Mouse (Mus musculus) central nervous system, embryonic 14 days (tissue): ENCODE measurements around the gene Gm10197. TPM values are rescaled to one million over a fixed set of nuclear protein-coding genes. Genes with fewer than 3 reads are reported as not detected.

Experiments
- polyA plus RNA-seq: library from polyadenylated mRNA; depleted of rRNA; stranded (reverse); fragments of >200 nt; gene quantifications from 2 replicates; pipeline ENCODE4 v1.2.3, GENCODE M21; 2012; rRNA removed

The Gm10197 gene
- not detected in 2 replicates for polyA plus RNA-seq

GRCm38 (mm10) chr19:53371666-53372065 lies at the start of gene Gm10197:
Gm10197 (minus strand) TSS chr19:53371766.

GRCm38 (mm10) chr19:53390495-53391007 lies 19.0 kb upstream of the Gm10197 start, which contains the start of gene Smndc1:
Smndc1 (minus strand) TSS chr19:53390578.

Other genes starting within 250 kb of the Gm10197 start
- gene Add3, start 231.3 kb downstream of the Gm10197 start, polyA plus RNA-seq: 22.9 and 28.0 TPM in 2 replicates
- gene Mxi1, start 61.2 kb downstream of the Gm10197 start, polyA plus RNA-seq: 37.1 and 43.9 TPM in 2 replicates
- 26.3 and 27.5 TPM in 2 replicates for gene Smndc1, start 18.8 kb upstream of the Gm10197 start, polyA plus RNA-seq
- gene Dusp5, start 157.3 kb upstream of the Gm10197 start, polyA plus RNA-seq: 1.8 and 2.6 TPM in 2 replicates
- 35.2 and 50.0 TPM in 2 replicates for gene Nutf2-ps1, start 217.3 kb upstream of the Gm10197 start, polyA plus RNA-seq
- gene Smc3, start 228.6 kb upstream of the Gm10197 start, polyA plus RNA-seq: 47.1 and 51.4 TPM in 2 replicates